Mouse (Mus musculus): ENCODE results near the gene Dlgap1.
A peak's percentile ranks its signal among the peaks of the same experiment; 100 is the strongest.

Gene Dlgap1

DNA sequence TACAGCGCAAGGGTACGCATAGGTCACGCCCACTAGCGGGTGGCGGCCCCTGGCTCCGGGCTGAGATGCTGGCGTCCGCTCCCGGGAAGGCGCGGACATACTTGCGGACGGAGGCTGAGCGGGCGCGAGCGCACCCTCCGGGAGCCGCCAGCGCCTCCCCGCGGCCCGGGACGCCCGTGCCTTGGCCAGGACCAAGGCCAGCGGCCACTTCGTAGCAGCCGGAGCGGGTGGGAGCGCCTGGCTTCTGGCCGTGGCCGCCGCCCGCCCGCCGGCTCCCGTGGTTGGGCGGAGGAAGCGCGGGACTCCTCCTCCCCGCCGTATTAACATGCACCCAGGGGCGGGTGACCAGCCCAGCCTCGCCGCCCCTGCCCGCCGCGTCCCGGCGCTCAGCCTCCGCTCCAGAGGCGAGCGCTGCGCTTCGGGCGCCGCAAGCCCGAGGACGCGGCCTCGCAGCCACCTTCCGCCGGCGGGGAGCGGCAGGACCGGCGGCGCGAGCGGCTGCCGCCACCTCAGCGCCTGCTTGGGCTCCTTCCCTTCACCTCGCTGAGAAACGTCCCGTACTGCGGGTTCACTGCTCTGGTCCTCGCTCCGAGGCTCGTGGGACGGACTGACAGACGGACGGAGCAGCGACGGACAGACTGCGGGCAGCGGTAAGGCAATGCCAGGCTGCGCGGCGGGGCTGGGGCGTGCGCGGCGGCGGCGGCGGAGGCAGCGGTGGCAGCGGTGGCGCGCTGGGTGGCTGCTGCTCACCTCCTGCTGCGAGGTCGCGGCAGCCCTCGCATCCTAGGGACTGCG, at the start of gene Dlgap1:
Dlgap1 (plus strand) TSS at position 53 of the 795 bp plus-strand sequence.
- DNase-seq, result peak; percentile 15

- no peak for DNase-seq
Observed at GRCm38 (mm10) chr17:69954936-69955335, 13.9 kb upstream of the Dlgap1 start.

DNA sequence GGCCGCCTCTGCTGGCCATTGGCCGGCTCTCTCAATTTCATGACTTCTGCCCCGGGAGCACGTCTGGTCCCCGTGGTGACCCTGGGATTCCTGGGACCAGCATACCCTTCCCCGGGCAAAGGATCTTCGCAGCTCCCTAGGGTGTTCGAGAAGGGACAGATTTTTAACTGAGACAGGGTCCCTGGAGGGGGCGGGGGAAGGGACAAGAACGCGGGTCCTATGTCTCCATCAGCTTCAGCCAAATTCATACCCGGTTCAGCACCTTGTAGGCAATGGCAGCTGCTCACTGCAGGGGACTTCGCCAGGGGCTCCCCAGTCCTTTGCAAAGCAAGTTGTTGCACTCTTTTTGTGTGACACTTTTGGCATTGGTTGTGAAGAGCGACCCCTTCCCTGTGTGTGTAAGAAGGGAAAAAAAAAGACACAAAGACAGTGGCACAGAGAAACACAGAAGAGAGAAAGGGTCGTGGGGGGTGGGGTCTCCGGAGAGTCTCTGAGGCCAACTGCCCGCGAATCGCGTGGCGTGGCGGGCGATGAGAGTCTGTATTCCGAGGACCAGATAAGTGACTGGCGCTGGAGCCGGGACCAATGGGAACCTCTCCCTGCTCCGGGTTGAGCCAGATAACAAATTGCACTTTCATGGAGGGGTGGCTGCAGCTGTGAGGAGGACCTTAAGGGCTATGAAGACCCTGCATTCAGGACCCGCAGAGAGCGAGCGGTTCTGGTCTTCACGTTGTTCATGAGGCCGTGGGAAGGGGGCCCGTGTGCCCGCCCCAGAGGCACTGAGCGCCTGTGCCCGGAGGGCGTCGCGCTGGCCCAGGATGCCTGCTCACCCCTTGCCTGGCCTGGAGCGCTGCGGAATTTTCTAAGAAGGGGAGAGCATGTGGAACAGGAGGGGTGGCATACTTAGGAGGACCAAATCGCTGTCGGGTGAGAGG, 1.2 kb downstream of the Dlgap1 start:
- DNase-seq, result no peak

DNA sequence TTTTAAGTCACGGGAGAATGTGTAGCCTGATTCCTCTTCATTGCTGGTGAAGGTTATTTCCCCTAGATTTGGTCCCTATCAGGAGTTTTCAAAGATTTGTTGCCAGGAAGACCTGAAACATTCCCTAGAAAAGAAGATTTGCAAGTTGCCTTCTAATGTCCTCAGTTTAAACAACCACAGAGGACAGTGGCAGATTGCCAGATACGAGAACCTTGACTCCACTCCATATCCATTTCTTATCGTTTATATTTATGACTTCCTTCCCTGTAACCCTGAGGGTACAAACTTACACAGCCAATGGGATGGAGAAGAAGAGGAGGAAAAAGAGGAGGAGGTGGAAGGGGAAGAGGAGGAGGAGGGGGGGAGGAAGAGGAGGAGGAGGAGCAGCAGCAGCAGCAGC, 4.2 kb downstream of the Dlgap1 start:
- no peak for DNase-seq

DNA sequence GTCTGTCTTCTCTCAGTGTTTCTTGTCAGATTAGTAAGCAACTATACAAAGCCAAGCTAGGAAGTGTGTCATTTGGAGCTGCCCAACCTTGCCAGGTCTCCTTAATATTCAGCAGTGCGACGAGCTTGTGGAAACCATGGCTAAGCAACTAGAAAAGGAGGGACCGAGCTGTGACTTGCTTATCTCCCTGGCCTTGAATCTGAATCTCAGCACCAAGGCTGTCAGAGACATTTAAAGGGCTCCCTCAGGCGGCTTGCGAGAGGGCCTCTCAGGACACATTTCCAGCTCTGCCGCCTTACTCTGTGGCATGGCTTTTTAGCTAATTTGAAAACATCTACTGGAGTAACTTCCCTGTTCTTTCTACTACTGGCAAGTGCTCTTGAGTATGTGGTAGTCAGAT, 5.1 kb downstream of the Dlgap1 start:
- no peak for DNase-seq

- DNase-seq, result no peak
Observed at GRCm38 (mm10) chr17:69982236-69982923, 13.5 kb downstream of the Dlgap1 start.

- no peak for DNase-seq
Observed at GRCm38 (mm10) chr17:69996406-69996805, 27.5 kb downstream of the Dlgap1 start.

GRCm38 (mm10) chr17:70002026-70002425, 33.2 kb downstream of the Dlgap1 start:
- no peak for DNase-seq

- DNase-seq, result no peak
Observed at GRCm38 (mm10) chr17:70004628-70005027, 35.8 kb downstream of the Dlgap1 start.

- DNase-seq, result no peak
Observed at GRCm38 (mm10) chr17:70007607-70008006, 38.7 kb downstream of the Dlgap1 start.

DNA sequence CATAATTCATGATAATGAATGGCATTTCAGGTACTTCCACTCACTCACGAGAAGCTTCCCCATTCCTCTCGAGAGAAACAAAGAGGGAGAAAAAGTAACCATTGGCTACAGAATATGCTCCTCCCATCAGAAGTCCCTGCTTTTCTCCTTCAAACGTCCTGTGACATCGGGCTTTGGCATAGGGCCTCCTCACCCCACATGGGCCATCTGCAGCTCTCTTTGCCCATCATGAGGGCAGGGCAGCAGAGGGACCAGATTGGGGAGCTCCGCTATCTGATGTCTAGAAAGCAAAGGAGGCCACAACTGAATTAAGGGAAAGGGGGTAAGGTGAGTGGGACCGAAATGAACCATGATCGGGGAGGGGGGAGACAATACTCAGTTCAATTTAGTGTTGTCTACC, 47.6 kb downstream of the Dlgap1 start:
- DNase-seq, result no peak

- DNase-seq, result no peak
Observed at GRCm38 (mm10) chr17:70020376-70020775, 51.5 kb downstream of the Dlgap1 start.

DNA sequence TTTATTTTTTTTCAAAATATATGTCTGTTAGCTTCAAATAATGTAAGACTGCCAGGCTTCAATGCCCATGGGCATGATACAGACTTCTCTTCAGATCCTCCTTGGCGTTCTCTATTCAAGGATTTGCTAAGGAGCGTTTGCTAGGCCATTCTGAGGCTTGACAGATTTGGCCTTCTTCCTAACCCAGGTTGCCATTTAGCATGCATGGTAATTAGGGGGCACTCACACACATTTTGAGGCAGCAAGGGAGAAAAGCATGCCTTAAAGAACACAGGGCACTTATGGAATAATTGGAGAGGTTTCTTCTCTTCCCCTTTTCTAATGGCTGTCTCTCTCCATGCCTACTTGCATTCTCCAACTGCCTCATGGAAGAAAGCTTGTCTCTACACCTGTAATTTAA, 53.7 kb downstream of the Dlgap1 start:
- DNase-seq, result no peak

- DNase-seq, result no peak
Observed at GRCm38 (mm10) chr17:70034862-70035261, 66.0 kb downstream of the Dlgap1 start.

GRCm38 (mm10) chr17:70040751-70041430, 72.0 kb downstream of the Dlgap1 start:
- no peak for DNase-seq

- no peak for DNase-seq
Observed at GRCm38 (mm10) chr17:70068281-70068680, 99.4 kb downstream of the Dlgap1 start.

DNA sequence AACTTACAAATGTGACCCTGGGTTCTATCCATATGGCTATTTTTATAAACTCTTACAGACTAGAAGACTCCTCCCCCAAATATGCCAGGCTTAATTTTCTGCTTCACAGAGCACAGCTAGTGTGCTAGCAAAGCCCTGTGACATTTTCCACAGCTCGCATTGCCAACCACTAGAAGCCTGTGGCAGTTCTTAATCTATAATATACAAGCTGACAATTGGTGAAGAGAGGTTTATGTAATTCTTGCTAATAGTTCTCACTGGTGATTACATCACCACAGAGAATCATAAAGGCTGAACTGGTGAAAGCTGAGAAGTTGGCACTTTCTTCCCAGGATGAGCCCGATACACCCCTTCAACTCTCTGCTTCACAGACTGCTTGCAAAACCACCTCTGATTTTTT, 103.2 kb downstream of the Dlgap1 start:
- DNase-seq, result no peak

GRCm38 (mm10) chr17:70088220-70088619, 119.3 kb downstream of the Dlgap1 start:
- no peak for DNase-seq

DNA sequence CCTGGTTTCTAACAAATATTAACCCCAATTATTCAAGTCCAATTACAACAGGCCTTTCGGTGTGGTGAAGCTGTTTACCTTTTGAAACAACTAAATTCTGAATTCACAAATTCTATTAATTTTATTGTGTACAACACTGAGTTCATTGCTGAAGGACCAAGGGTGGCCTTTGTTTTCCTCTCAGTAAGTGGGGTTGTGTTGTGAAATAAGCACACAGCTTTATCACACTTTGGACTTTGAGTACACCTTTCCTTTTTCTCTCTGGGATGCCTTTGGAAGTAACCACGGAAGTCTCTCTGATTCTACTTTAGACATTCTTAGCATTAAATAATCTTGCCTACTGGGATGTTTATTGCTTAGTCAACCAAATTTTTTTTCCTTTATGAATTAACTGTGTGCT, 121.9 kb downstream of the Dlgap1 start:
- no peak for DNase-seq

DNA sequence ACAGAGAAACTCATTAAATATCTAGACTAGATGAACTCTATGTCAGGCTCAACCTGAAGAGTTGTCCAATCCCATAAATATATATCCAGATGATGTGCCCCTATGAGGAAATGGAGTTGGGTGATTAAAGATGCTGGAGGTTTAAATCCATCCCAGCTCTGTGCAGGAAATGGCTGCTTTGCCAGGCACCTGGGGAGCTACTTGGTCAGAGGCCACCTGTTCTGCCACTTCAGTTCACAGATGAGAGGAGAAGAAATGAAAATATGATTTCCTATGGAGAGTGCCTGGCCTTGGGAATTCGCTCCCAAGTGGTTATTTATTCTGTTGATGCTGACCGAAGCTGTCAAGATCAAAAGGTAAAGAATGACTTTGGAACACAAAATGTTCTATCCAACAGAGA, 160.3 kb downstream of the Dlgap1 start:
- no peak for DNase-seq

- DNase-seq, result no peak
Observed at GRCm38 (mm10) chr17:70169831-70170230, 201.0 kb downstream of the Dlgap1 start.

GRCm38 (mm10) chr17:70172500-70173036, 203.7 kb downstream of the Dlgap1 start:
- DNase-seq, result no peak
